Mouse (Mus musculus) intestine, embryonic 15.5 days (tissue): ENCODE results near the gene Tigit. TPM values are rescaled to one million over a fixed set of nuclear protein-coding genes. Genes with fewer than 3 reads are reported as not detected.

Source experiments
- ATAC-seq: fragments of 200-750 bp; cut with Nextera tagmentation; 2 replicates; pipeline ENCODE4 v1.8.0; 2017; ENCODE audit warnings: moderate TSS enrichment, moderate library complexity
- H3K27ac ChIP-seq: fragments of 300-500 bp; sonication (generic); 2 replicates; pipeline ENCODE4 v1.5.1; 2015; ENCODE audit warnings: mild to moderate bottlenecking, inconsistent platforms
- H3K27me3 ChIP-seq: fragments of 300-500 bp; sonication (generic); replicated peaks from 2 replicates; pipeline ENCODE4 v1.6.1; 2015; ENCODE audit warnings: inconsistent platforms
- H3K36me3 ChIP-seq: fragments of 300-500 bp; sonication (generic); 2 replicates; pipeline ENCODE4 v1.6.1; 2015; ENCODE audit warnings: inconsistent platforms
- H3K4me1 ChIP-seq: fragments of 300-500 bp; sonication (generic); replicated peaks from 2 replicates; pipeline ENCODE4 v1.6.1; 2015; ENCODE audit warnings: inconsistent platforms
- H3K4me2 ChIP-seq: fragments of 300-500 bp; sonication (generic); replicated peaks from 2 replicates; pipeline ENCODE4 v1.6.1; 2015; ENCODE audit warnings: mild to moderate bottlenecking, inconsistent platforms
- H3K4me3 ChIP-seq: fragments of 300-500 bp; sonication (generic); replicated peaks from 2 replicates; pipeline ENCODE4 v1.5.1; 2015; ENCODE audit warnings: inconsistent platforms
- H3K9ac ChIP-seq: fragments of 300-500 bp; sonication (generic); 2 replicates; pipeline ENCODE4 v1.6.1; 2015; ENCODE audit warnings: inconsistent platforms
- H3K9me3 ChIP-seq: fragments of 300-500 bp; sonication (generic); 2 replicates; pipeline ENCODE4 v1.6.1; 2016; ENCODE audit warnings: inconsistent platforms
- WGBS: fragments of 180-500 bp; shearing (Covaris S2); methylation state at CpG from one replicate; pipeline ENCODE4 v1.1.7; 2015; 5-methylcytosine and 5-hydroxymethylcytosine counted together
- polyA plus RNA-seq: library from polyadenylated mRNA; unstranded; fragments of >200 nt; fragmentation: Nextera tagmentation; extraction: Ambion mirVana; gene quantifications from 2 replicates; pipeline ENCODE4 v1.2.1, GENCODE M21; 2015

Tigit gene
- polyA plus RNA-seq, 1 experiment from 2014 or later = not detected

GRCm38 (mm10) chr16:43655183-43655787 lies 8.7 kb downstream of the Tigit start:
- Histone ChIP-seq H3K27ac (no peak overlapping the region), H3K4me1 (no peaks in the 10 kb centered on the region), H3K27me3 (no peaks in the 10 kb centered on the region), H3K4me3 (no peak overlapping the region), H3K9me3 (no peaks in the 10 kb centered on the region), H3K36me3 (no peaks in the 10 kb centered on the region), H3K4me2 (no peak overlapping the region), H3K9ac (no peak overlapping the region)
- ATAC-seq = no peak
- 86% methylated on average over 6 of the region's 6 CpGs for WGBS

GRCm38 (mm10) chr16:43654269-43654668 lies 9.7 kb downstream of the Tigit start:
- H3K4me3 ChIP-seq = no peak overlapping the region
- H3K9me3 ChIP-seq = no peaks in the 10 kb centered on the region
- H3K4me2 ChIP-seq = no peak overlapping the region
- H3K4me1 ChIP-seq = no peaks in the 10 kb centered on the region
- no peak for ATAC-seq
- WGBS = 85% methylated on average over 3 of the region's 3 CpGs
- H3K9ac ChIP-seq = no peak overlapping the region
- no peak overlapping the region for H3K27ac ChIP-seq
- H3K36me3 ChIP-seq = no peaks in the 10 kb centered on the region
- H3K27me3 ChIP-seq = no peaks in the 10 kb centered on the region

GRCm38 (mm10) chr16:43653288-43653687 lies 10.7 kb downstream of the Tigit start:
- no peak overlapping the region for H3K4me2 ChIP-seq
- H3K36me3 ChIP-seq = no peaks in the 10 kb centered on the region
- no peaks in the 10 kb centered on the region for H3K4me1 ChIP-seq
- H3K9ac ChIP-seq = no peak overlapping the region
- no peaks in the 10 kb centered on the region for H3K27me3 ChIP-seq
- no peaks in the 10 kb centered on the region for H3K9me3 ChIP-seq
- no peak for ATAC-seq
- H3K27ac ChIP-seq = no peak overlapping the region
- WGBS = 82% methylated on average over 2 of the region's 2 CpGs
- no peak overlapping the region for H3K4me3 ChIP-seq

- H3K36me3 ChIP-seq = no peaks in the 10 kb centered on the region
- no peak for ATAC-seq
- no peaks in the 10 kb centered on the region for H3K27me3 ChIP-seq
- H3K9ac ChIP-seq = no peak overlapping the region
- 92% methylated on average over 2 of the region's 3 CpGs for WGBS
- no peaks in the 10 kb centered on the region for H3K9me3 ChIP-seq
- no peak overlapping the region for H3K4me2 ChIP-seq
- H3K27ac ChIP-seq = no peak overlapping the region
- H3K4me1 ChIP-seq = no peaks in the 10 kb centered on the region
- no peak overlapping the region for H3K4me3 ChIP-seq
Observed at GRCm38 (mm10) chr16:43650355-43651080, 13.4 kb downstream of the Tigit start.

- H3K4me1 ChIP-seq = no peaks in the 10 kb centered on the region
- no peak overlapping the region for H3K9ac ChIP-seq
- no peak overlapping the region for H3K4me3 ChIP-seq
- ATAC-seq = no peak
- WGBS = 88% methylated on average over 1 of the region's 1 CpGs
- H3K4me2 ChIP-seq = no peak overlapping the region
- H3K9me3 ChIP-seq = no peaks in the 10 kb centered on the region
- no peaks in the 10 kb centered on the region for H3K36me3 ChIP-seq
- H3K27me3 ChIP-seq = no peaks in the 10 kb centered on the region
- H3K27ac ChIP-seq = no peak overlapping the region
Observed at GRCm38 (mm10) chr16:43647641-43648040, 16.3 kb downstream of the Tigit start.

- Histone ChIP-seq H3K4me2 (no peak overlapping the region), H3K27ac (no peak overlapping the region), H3K27me3 (no peaks in the 10 kb centered on the region), H3K36me3 (no peaks in the 10 kb centered on the region), H3K4me1 (no peaks in the 10 kb centered on the region), H3K9me3 (no peaks in the 10 kb centered on the region), H3K9ac (no peak overlapping the region), H3K4me3 (no peak overlapping the region)
- 90% methylated on average over 3 of the region's 3 CpGs for WGBS
- no peak for ATAC-seq
Observed at GRCm38 (mm10) chr16:43646943-43647342, 17.0 kb downstream of the Tigit start.

GRCm38 (mm10) chr16:43645879-43646278 lies 18.1 kb downstream of the Tigit start:
- H3K36me3 ChIP-seq = no peaks in the 10 kb centered on the region
- WGBS = 73% methylated on average over 4 of the region's 4 CpGs
- no peaks in the 10 kb centered on the region for H3K9me3 ChIP-seq
- no peak overlapping the region for H3K9ac ChIP-seq
- H3K27me3 ChIP-seq = no peaks in the 10 kb centered on the region
- no peak overlapping the region for H3K27ac ChIP-seq
- no peaks in the 10 kb centered on the region for H3K4me1 ChIP-seq
- H3K4me3 ChIP-seq = no peak overlapping the region
- H3K4me2 ChIP-seq = no peak overlapping the region
- no peak for ATAC-seq

GRCm38 (mm10) chr16:43641230-43641629 lies 22.7 kb downstream of the Tigit start:
- 80% methylated on average over 8 of the region's 8 CpGs for WGBS
- H3K36me3 ChIP-seq = no peaks in the 10 kb centered on the region
- no peaks in the 10 kb centered on the region for H3K9me3 ChIP-seq
- no peak for ATAC-seq
- H3K4me3 ChIP-seq = no peak overlapping the region
- H3K4me1 ChIP-seq = no peaks in the 10 kb centered on the region
- H3K4me2 ChIP-seq = no peak overlapping the region
- no peak overlapping the region for H3K27ac ChIP-seq
- H3K9ac ChIP-seq = no peak overlapping the region
- no peaks in the 10 kb centered on the region for H3K27me3 ChIP-seq

- Histone ChIP-seq H3K9me3 (no peaks in the 10 kb centered on the region), H3K4me1 (no peaks in the 10 kb centered on the region), H3K36me3 (no peaks in the 10 kb centered on the region), H3K27me3 (no peaks in the 10 kb centered on the region), H3K9ac (no peak overlapping the region), H3K4me2 (no peak overlapping the region), H3K27ac (no peak overlapping the region), H3K4me3 (no peak overlapping the region)
- ATAC-seq = no peak
- 74% methylated on average over 21 of the region's 21 CpGs for WGBS
Observed at GRCm38 (mm10) chr16:43638406-43639049, 25.4 kb downstream of the Tigit start.

- ATAC-seq = no peak
- Histone ChIP-seq H3K4me2 (no peak overlapping the region), H3K9me3 (no peaks in the 10 kb centered on the region), H3K27ac (no peak overlapping the region), H3K9ac (no peak overlapping the region), H3K36me3 (no peaks in the 10 kb centered on the region), H3K4me1 (no peaks in the 10 kb centered on the region), H3K4me3 (no peak overlapping the region), H3K27me3 (no peaks in the 10 kb centered on the region)
- 94% methylated on average over 8 of the region's 8 CpGs for WGBS
Observed at GRCm38 (mm10) chr16:43637241-43637640, 26.7 kb downstream of the Tigit start.

- no peaks in the 10 kb centered on the region for H3K9me3 ChIP-seq
- no peak for ATAC-seq
- no peak overlapping the region for H3K27ac ChIP-seq
- WGBS = 83% methylated on average over 7 of the region's 7 CpGs
- H3K4me2 ChIP-seq = no peak overlapping the region
- no peaks in the 10 kb centered on the region for H3K36me3 ChIP-seq
- no peaks in the 10 kb centered on the region for H3K4me1 ChIP-seq
- no peak overlapping the region for H3K9ac ChIP-seq
- H3K27me3 ChIP-seq = no peaks in the 10 kb centered on the region
- no peak overlapping the region for H3K4me3 ChIP-seq
Observed at GRCm38 (mm10) chr16:43634037-43634436, 29.9 kb downstream of the Tigit start.

GRCm38 (mm10) chr16:43631758-43632157 lies 32.2 kb downstream of the Tigit start:
- H3K4me2 ChIP-seq = no peak overlapping the region

GRCm38 (mm10) chr16:43628662-43629061 lies 35.3 kb downstream of the Tigit start:
- no peak for ATAC-seq
- Histone ChIP-seq H3K4me1 (no peaks in the 10 kb centered on the region), H3K27ac (no peak overlapping the region), H3K27me3 (no peaks in the 10 kb centered on the region), H3K4me3 (no peak overlapping the region), H3K9me3 (no peaks in the 10 kb centered on the region), H3K36me3 (no peaks in the 10 kb centered on the region), H3K4me2 (no peak overlapping the region), H3K9ac (no peak overlapping the region)
- WGBS = 80% methylated on average over 5 of the region's 5 CpGs

More at GRCm38 (mm10) chr16:43631758-43632157, 32.2 kb downstream of the Tigit start:
- Histone ChIP-seq H3K9ac (no peak overlapping the region), H3K27me3 (no peaks in the 10 kb centered on the region), H3K4me3 (no peak overlapping the region), H3K36me3 (no peaks in the 10 kb centered on the region), H3K9me3 (no peaks in the 10 kb centered on the region), H3K4me1 (no peaks in the 10 kb centered on the region), H3K27ac (no peak overlapping the region)
- 82% methylated on average over 2 of the region's 2 CpGs for WGBS
- no peak for ATAC-seq
